Mouse (Mus musculus): ENCODE measurements at regions not wholly inside any gene's neighbourhood (a gene's known extent, or its start where the extent isn't known, plus 50 kb on each side); places are given as distances from the start of the nearest gene placed in this dataset.
A peak's percentile ranks its signal among the peaks of the same experiment; 100 is the strongest.

DNA sequence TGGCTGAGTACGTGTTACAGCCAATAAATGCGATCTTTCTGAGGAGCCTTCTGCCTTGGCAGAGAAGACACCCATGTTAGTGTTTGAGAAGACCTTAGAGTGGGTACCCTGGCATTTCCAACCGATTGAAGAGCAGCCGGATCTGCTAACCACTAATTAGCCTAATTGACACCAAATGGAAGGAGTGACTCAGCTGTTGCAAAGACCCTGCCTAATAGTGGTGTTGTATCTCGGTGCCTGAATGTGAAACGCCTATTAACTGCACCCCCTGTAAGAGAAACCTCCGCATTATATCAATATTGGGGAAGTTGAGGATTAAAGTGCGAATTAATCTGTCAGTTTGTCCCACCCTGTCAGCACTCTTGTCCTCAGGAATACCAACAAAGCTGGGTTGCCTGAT is 253.1 kb upstream of the Fam241a start:
- no peak for DNase-seq
- intact Hi-C loops (cut with DNase I), result no loop called here

DNA sequence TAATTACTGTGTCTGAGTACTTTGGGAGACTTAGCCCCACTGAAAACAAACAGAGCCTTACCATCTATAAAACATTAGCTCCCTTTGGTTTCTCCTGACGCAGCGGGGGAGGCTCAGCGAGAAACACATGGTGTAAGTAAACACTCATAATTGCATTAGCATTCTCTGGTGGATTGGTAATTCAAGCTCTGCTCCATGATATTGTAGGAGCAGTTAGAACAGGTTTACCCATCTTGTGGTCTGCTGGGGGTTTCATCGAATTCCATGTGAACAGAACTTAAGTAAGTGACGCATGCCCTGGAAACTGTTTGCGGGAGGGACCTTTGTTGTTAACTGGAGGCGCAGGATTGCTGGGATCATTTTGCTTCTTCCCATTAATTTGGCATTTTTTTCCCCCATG is 249.2 kb upstream of the Fam241a start:
- intact Hi-C loops (cut with DNase I), result no loop called here
- no peak for DNase-seq

DNA sequence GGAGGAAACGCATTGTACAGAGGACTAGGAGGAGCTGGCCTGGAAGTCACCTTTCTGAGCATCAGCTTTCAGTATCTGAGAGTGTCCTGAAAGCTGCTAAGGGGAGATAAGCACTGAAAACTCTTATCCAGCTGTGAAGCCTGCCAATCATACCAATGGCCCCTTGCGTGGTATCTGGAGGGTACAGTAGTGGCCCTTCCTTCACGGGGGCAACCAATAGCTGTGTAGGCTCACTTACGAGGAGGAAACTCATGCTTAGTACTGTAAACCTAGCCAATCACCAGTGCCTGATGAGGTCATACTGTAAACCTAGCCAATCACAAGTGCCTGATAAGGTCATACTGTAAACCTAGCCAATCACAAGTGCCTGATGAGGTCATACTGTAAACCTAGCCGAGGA is 231.7 kb upstream of the Fam241a start:
- no peak for DNase-seq
- intact Hi-C loops (cut with DNase I), result no loop called here

DNA sequence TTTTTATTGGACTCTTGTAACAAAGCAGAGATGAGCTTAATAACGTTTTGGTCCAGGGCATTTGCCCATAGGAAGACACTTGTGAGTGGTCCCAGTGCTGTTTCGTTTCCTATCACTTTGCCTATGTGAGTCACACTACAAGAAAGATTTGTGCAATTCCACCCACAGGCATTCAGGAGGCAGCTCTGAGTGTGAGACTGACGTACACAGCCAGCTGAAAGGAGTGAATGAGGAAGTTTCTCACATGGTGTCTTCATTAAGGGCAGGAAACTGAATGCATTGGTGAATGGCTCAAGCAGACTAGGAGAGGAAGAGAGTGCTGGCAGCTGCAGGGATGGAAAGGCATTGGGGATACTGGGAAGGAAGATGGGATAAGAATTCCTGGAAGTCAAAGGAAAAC is 230.5 kb upstream of the Fam241a start:
- intact Hi-C loops (cut with DNase I), result no loop called here
- DNase-seq, result no peak

DNA sequence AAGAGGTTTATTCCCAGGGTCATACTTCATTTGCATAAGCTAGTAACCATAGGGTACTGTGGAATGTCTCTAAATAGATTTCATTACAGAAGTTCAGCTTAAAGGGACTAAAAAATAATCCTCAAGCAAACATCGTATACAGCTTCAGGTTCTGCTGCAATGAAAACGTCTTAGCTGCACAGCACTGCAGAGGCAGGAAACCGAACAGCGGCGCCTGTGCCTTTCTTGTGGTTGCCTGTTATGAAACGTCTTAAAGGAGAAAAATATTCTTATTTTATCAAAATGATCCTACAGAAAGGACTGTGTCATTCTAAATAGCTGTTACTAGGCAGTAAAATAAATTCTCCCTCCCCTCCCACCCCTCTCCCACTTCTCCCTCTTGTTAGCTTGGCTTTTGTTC is 226.0 kb upstream of the Fam241a start:
- no peak for DNase-seq
- intact Hi-C loops (cut with DNase I), result no loop called here

DNA sequence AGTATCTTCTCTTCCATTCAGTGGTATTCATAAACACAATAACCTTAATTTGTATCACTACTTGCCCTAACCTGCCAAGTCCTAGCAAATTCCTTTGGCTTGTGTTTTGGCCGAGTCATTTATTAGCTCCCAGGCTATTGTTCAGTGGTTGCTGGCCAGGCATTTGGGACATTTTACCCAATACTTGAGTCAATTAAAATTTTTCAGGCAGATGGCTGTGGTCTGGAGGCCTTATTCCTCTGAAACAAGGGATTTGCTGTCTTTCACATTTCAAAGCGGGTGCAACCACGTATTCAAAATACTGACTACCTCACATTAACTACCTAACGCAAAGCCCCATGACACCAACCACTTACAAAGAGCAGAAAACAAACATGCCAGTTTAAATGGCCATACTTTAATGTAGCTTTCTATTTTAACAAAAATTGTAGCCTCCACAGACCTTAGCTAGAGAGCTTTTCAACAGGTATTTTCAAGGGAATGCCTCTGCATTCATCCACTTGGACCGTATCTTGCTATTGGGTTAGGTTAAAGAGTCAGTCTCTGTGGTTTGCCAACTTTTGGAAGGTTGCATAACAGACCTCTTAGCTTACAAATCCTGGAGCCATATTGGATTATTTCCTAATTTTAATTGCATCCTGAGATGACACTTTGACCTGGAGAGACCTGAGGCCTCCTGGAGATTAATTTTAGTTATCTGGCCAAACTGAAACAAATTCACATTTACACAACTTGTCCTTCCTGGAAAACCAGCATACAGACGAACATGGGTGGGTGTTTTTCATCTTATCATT is 224.7 kb upstream of the Fam241a start:
- DNase-seq, result no peak
- intact Hi-C loops (cut with DNase I), result no loop called here

DNA sequence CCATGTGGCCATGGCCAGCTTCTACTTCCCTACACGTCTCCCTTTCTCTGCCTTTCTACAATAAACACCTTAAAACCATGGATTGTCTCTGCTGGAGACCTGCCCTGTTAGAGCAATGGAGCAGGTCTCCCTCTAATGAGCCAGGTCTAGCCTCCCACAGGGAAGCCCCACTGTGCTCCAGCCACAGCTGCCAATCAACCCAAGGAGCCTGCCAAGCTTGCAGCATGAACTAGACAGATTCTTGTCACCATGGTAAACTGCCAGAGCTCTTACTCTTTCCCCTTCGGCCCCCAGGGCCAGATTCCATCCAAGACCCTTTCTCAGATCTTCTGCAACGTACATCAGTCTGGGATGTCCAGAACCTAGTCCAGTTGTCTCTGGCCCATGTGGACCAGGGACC is 217.1 kb upstream of the Fam241a start:
- intact Hi-C loops (cut with DNase I), result no loop called here
- DNase-seq, result no peak

DNA sequence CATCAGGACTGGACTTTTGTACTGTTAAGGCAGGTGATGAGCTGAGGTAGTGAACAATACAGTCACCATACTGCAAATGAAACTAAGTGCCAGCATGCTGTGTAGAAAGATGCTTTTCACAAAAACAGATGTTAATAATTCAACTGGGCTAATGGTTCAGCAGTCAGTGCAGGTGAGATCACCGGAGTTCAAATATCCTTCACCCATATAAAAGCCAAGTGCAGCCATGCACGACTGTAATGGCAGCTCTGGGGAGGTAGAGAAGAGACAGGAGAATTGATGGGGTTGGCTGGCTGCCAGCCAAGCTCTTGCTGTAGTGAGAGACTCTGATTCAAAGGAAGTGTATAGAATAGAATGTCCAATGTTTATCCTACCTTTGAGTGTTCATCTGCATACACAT is 214.3 kb upstream of the Fam241a start:
- no peak for DNase-seq
- intact Hi-C loops (cut with DNase I), result no loop called here

DNA sequence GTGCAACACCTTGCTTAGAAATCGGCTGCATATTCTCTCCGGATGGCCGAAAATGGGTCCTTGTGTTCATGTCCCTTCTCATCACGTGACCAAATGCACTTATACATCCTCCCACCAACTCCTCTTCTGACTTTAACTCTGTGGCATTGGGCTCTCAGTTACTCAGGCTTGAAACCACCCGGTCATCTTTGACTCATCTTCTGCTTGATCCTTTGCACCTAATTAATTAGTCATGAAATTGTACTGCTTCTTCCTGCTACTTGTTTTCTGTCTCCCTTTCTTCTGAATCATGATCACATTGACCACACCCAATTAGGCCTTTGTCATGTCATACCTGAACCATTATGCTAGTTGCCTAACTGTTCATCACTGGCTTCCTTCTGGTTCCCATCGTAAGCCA is 208.4 kb upstream of the Fam241a start:
- no peak for DNase-seq
- intact Hi-C loops (cut with DNase I), result no loop called here

DNA sequence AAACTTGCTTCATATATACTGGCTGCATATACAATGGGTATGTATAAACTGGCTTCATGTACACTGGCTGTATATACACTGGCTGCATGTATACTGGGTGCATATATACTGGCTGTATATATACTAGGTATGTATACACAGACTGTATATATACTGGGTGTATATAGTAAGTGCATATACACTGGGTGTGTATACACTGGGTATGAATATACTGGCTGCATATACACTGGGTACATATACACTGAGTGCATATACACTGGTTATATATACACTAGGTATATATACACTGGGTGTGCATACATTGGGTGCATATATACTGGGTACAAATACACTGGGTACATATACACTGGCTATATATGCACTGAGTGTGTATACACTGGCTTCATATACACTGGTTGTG is 196.9 kb upstream of the Fam241a start:
- no peak for DNase-seq
- intact Hi-C loops (cut with DNase I), result no loop called here

DNA sequence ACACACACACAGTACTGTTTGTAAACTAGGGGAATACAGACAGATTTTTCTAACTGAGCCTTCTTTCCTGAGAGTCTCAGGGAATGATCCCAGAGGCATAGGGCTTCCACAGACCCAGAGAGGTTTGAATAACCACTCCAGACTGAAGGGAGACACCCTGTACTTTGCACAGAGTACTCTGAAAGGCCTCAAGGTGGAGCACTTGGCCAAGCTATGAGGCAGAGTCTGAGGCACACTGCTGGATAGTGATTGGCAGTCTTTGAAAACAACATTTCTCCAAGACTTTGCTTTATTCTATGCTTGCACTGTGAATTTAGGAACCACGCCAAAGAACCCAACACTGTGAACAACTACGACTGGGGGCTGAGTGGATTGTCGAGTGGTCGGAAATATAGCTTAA is 192.1 kb upstream of the Fam241a start:
- peak; percentile 25 to 40 for DNase-seq
- intact Hi-C loops (cut with DNase I), result no loop called here

DNA sequence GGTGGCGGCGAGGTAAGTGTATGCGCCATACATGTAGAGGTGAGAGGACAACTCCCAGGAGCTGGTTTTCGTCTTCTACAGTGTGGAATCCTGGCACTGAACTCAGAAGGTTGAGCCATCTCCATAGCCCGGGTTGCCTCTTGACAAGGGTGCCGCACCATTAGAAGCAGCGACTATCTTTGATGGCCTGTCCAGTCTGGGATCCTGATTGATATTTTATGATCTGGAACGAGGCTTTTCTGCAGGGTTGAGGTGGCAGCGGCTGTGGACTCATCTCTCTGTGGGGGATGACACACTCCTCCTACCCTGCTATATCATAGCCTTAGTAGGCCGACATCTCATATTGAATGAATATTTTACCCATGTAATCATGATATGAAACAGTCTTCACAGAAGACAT is 191.0 kb upstream of the Fam241a start:
- no peak for DNase-seq
- intact Hi-C loops (cut with DNase I), result no loop called here

DNA sequence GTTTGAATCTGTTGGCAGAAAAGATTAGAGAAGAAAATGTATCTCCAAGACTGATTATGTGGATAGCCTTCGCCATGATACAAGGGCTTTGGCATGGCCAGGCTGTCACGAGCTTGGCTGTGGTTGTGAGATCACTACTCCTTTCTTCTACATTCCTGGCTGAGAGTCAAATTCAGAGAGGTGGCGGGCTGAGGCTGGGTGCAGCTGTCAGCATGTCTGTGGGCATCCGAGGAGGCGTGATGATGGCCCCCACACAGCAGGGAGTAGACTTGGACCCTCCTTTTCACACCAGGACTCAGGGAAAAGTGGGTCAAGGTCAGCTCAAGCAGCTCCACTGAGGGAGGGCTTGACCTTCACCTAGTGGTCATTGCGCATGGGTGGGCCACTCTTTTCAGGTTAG is 186.3 kb upstream of the Fam241a start:
- DNase-seq, result peak; percentile 6
- intact Hi-C loops (cut with DNase I), result no loop called here

DNA sequence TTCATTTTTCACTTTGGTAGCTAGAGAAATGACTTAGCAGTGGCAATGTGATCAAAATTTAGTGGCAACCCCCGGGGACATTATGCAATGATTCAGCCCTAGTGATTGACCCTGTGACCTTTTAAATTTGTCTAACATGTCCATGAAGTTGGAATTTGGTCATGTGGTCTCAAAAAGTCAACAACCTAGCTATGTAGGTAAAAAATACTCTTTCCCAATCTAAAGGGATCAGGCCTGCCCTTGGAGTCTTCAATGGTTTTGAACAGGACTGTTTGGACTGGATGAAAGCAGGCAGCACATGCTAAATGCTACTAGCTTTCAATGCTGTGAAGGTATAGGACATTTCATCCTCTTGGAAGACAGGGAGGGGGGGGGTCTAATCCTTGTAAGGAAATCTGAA is 185.3 kb upstream of the Fam241a start:
- DNase-seq, result no peak
- intact Hi-C loops (cut with DNase I), result no loop called here

DNA sequence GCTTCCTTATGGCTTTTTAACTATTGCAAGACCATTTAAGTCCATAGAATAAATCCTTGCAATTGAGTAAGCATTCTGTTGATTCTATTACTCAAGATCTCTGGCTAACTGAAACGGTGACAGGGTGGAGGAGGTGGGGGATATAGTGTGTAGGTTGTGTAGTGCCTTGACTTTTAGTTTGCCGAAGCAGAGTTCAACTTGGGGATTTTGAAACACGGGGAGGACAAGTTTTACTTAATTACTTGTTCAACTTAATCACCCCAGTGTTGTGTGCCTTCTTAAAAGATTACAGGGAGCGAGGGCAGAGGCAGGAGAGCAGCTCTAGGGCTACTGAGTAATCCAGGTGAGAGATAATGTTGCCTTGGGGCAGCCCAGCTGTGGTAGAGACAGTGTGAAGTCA is 171.7 kb upstream of the Fam241a start:
- no peak for DNase-seq
- intact Hi-C loops (cut with DNase I), result no loop called here

DNA sequence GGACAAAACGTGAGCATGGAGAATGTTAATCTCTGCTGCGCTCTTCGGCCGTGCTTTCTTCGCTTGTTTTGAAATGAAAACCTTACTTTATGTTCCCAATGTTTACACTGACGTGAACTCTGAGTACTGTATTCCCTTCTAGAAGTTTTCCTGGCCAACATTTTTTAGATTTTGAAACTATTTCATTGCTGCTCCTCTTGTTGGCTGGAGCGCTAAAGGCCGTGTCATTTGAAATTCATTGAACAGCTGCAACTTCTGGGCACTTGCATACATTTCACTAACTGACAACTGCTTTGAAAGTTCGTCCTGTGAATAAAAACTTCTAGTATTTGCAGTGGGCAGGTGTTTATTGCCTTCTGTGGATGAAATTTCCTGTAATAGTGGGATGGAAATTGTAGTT is 157.9 kb upstream of the Fam241a start:
- intact Hi-C loops (cut with DNase I), result no loop called here

DNA sequence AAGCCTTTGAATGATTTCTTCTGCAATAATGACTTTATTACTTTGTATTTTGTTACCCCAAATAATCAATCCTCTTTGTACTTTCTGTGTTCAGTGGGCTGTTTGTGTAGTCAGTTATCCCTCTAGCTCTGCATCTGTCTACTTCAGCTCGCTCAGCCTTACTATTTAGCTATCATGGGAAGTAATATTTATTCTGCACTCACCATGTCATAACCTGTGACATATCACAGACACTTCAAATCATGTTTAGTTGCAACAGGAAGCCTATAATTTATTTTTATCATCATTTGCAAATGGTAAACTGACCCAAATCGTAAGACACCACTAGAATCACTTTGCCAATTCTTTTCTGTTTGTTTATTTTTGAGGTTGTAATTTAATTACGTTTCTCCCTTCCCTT is 147.6 kb upstream of the Fam241a start:
- intact Hi-C loops (cut with DNase I), result no loop called here
- no peak for DNase-seq

More for the DNA sequence above, 157.9 kb upstream of the Fam241a start:
- DNase-seq, result no peak

DNA sequence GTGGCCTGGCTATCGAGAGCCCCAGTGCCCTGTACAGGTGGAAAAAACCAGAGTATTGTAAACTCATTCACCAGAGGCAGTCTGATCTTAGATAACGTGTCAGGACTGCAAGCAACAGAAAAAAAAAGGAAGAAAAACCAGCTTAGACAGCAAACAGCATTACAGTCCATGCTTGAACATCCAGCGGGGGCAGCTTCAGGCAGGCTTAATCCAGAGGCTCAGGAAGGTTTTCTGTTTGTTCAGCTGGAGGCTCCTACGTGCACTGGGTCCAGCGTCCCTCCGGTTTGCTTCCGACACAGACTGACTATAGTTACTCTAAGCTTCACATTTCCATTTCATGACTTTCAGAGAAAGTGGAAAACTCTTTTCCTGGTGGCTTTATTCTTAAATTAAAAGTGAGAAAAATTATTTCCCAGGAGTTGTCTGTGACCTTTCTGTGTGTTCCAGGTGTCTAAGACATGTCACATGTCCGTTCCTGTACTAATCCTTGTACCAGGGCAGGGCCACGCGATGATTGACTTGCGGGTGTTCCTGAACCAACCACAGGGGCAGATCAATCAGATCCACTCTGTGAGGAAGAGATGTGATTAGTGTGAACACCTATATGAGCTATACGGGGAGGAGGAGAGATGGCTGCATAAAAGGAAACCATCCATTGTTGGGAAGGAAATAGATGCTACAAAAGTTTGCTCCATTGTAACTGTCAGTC is 144.4 kb upstream of the Fam241a start:
- DNase-seq, result no peak
- intact Hi-C loops (cut with DNase I), result no loop called here

DNA sequence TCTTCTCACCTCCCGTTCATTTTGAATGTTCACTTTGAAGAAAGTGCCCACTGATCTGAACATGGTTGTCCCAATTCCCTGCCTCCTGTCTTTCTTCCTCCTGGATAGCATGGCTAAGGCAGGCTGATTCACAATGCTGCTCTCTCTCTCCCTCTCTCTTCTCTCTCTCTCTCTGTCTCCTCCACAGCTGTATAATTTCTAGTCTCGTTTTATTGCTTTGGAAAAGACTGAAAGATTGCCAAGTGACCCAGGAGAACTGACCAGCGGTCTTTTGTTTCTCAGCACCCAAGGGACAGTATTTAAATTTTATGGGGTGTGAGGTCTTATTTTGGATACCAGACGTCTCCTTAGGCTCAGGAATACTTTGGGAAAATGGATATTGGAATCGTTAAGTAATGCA is 143.1 kb upstream of the Fam241a start:
- intact Hi-C loops (cut with DNase I), result no loop called here
- no peak for DNase-seq

DNA sequence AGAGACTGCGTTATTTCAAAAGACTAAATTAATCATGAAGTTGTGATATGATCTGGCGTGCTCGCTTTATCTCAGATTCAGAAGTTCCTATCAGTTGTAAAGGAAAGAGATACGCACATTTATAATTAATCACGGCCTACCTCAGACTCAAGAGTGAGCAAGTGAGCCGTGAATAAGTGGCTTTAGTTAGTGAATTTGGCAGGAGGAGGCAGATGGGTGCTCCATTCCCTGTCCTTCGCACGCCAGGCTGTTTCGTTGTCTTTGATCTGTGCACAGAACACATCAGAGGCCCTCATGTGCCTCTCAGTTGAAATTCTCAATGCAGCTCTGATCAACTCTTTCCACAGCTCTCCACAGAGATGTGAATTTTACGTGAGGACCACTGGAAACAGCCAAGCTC is 140.4 kb upstream of the Fam241a start:
- DNase-seq, result no peak
- intact Hi-C loops (cut with DNase I), result no loop called here

DNA sequence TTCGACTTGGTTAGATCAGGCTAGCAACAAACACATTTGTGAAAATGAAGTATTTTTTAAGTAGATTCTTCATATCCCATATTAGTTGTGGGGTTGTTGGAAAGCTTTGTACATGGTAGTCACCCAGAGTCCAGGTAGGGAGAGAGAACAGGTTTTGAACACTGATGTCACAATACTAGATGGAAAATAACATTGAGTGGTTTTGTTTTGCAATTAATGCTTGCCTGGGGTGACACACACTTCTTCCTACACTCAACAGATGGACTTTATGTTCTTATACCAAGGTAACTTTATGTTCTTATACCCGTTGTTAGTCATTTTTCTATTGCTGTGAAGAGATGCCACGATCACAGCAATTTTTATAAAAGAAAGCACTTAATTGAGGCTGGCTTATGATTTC is 134.2 kb upstream of the Fam241a start:
- DNase-seq, result no peak

DNA sequence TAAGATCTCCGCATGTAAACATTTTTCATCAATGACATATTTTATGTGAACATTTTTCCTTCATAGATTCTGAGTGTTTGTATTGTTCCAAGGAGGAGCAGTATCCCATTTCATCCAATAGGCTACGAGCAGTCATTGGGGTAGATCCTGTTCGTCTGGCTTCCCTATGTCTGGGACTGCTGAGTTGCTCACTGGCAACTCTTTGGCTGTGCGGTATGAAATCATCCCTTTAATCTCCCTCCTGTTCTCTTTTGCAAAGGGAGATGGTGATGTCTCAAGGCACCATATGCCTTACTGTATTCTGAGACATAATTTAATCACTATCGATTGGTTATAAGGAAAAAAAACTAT is 133.4 kb upstream of the Fam241a start:
- no peak for DNase-seq
- intact Hi-C loops (cut with DNase I), result no loop called here

More for the DNA sequence above, 134.2 kb upstream of the Fam241a start:
- intact Hi-C loops (cut with DNase I), result no loop called here

Data from heart, postnatal 10 days (tissue).